Mouse (Mus musculus) skeletal muscle tissue, adult 2 months (tissue): ENCODE results near the gene Tm9sf3.
"Not testable (repeated sequence)": the region's sequence is repeated elsewhere in the genome, so short reads cannot be mapped to it uniquely, and the experiment has no call there.

Source experiments
- DNase-seq: peaks from one replicate; pipeline ENCODE4 v3.0.0-alpha.2; 2012; ENCODE audit warnings: low read depth, low spot score

The Tm9sf3 gene

GRCm38 (mm10) chr19:41263630-41264295, at the start of gene Tm9sf3:
Gene Tm9sf3, minus strand, starts transcription at chr19:41263997.
- peak; percentile 79 for DNase-seq

DNA sequence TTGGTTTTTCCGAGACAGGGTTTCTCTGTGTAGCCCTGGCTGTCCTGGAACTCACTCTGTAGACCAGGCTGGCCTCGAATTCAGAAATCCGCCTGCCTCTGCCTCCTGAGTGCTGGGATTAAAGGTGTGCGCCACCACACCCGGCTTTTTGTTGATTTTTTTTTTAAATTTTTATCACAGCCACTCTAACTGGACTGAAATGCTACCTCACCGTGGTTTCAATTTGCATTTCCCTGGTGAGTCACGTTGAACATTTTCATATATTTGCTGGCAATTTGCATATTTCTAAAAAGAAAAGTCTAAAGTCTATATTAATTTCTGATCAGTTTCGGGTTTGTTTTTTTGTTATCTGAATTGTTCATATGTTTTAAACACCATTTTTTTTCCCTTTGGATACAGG, 48.8 kb upstream of the Tm9sf3 start:
- not testable (repeated sequence) for DNase-seq

DNA sequence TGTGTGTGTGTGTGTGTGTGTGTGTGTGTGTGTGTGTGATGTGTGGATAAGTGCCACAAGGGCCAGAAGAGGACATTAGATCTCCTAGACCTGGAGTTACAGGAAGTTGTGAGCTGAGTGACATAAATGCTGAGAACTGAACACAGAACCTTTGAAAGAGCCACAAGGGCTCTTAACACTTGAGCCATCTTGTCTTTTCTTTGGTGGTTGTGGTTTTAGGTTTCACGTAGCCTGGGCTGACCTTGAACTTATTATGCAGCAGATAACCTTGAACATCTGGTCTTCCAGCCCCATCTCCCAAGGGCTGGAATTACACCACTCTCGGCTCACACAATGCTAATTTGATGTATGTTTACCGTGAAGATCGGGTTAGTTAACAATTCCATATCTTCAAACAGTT, 48.2 kb upstream of the Tm9sf3 start:
- DNase-seq: no peak

GRCm38 (mm10) chr19:41310971-41311703, 47.3 kb upstream of the Tm9sf3 start:
- no peak for DNase-seq

DNA sequence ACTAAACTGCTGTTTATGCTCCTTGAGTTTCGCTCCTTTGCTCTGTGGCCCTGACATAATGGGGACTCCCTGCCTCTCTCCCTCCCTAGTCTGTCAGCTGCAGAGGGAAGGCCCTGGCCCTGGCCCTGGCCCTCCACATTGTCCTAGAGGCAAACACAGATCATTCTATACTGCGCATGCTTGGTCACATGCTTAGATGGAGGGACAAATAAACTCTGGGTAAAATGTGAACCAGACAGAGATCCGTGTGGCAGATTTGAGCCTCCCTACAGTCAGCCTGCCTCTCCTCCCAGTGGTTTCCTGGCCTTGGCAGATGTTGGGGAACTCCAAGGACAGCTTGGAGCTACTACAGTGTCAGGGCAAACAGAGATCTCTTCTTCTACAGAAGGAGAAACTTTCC, 40.1 kb upstream of the Tm9sf3 start:
- no peak for DNase-seq

GRCm38 (mm10) chr19:41303433-41303832, 39.6 kb upstream of the Tm9sf3 start:
- no peak for DNase-seq

- no peak for DNase-seq
Observed at GRCm38 (mm10) chr19:41301856-41302255, 38.1 kb upstream of the Tm9sf3 start.

DNA sequence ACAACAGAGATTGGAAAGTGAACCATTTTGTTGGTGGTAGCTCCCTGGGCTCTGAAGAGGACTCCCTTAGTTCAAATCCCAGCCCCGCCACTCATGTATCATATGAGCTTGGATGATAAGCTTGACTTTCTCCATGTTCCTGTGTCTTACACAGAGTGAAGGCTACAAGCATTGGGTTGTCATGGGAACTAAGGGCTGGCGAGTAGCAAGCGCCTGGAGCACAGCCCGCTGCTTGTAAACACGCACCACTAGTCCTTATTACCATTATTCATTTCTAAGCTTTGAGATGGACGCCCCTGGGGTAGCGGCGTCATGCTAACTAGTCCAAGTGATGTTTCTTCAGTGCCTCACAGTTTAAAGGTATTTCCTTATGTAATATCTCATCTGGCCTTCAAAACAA, 35.6 kb upstream of the Tm9sf3 start:
- no peak for DNase-seq

DNA sequence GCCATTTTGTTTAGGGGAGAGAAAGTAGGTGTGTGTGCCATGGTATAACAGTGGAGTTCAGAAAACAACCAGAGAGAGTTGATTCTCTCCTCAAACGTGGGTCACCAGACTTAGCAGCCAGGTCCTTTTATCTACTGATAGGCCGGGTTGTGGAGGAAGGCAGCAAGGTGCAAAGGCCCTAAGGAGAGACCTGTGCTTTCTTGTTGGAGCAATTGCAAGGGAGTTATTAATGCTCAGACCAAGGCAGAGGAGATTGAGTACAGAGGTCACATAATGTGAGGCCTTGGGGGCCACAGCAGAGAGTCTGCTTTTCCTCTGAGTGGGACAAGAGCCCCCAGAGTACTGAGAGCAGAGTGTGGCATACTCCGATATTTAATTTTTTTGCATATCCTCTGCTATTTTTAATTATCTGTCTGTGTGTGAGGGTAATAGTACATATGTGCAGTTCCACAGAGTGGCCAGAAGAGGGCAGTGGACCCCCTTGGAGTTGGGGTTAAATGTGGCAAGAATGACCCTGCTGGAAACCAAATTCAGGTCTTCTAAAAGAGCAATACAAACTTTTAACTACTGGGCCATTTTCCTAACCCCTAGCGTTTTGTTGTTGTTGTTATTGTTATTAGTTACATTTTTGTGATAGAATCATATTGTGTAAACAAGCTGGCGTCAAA, 27.3 kb upstream of the Tm9sf3 start:
- no peak for DNase-seq

DNA sequence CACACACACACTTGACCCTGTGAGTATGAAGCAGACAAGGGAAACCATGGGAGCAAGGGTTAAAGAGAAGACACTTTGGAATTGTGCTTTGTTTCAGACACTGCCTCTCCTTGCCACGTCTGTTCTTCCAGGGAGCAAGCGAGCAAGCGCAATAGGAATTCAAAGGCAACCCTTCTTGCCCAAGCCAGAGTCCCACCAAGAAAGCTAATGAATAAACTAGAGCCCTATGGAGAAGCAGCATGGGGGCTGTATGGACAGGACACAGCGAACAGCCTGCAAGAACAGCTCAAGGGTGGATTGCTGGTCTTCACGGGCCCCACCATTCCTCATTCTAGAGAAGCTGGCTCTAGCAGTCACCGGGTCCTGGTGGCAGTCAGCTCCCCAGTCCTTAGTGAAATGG, 24.8 kb upstream of the Tm9sf3 start:
- no peak for DNase-seq

DNA sequence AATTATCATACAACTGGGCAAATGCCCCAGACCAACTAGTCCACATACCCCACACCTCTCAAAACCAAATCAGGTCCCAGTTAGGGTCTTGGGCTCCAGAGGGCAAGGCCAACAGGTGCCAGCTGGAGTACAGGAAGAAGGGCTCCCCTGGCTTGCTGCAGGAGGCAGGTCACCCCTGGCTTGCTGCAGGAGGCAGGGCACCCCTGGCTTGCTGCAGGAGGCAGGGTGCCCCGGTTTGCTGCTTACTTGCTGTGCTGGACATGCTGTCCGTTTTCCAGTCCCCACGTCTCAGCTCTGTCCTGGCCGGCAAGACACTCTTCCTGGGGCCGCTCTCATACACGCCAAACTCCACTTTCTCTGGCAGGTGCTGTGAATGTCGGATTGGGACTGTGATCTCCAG, 23.4 kb upstream of the Tm9sf3 start:
- no peak for DNase-seq

GRCm38 (mm10) chr19:41284515-41284914, 20.7 kb upstream of the Tm9sf3 start:
- DNase-seq: no peak

DNA sequence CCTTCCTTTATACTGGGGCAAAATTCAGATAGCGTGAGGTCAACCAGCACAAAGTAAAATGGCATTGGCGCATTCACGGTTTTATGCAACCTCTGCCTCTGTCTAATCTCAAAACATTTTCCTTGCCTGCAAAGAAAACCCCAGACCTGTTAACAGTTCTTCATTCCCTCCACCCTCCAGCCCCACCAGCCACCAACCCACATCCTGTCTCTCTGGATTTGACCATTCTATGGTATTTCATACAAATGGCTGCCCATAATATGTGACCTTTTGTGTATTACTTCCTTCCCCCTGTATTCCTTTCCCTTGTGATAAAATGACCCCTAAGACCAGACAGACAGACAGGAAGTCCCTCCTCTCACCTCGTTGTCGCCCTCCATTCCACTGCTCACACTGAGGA, 18.9 kb upstream of the Tm9sf3 start:
- no peak for DNase-seq

DNA sequence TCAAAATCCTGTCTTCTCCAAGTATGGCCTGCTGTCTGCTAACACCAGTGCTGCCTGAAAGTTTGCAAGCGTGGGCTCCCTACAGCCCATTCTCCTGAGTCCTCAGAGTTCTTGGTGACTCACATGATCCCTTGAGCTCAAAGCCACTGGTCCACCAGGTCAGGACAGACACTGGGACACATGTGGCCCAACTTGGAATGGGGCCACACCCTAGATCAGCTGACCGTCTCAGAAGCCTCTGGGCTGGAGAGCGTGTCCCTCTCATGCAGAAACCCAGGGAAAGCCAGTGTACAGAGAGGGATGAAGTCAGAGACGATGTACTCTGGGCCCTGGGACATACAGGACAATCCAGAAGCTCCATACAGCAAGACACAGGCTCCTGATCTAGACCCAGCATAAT, 18.4 kb upstream of the Tm9sf3 start:
- no peak for DNase-seq

- no peak for DNase-seq
Observed at GRCm38 (mm10) chr19:41279724-41280244, 16.0 kb upstream of the Tm9sf3 start.

- no peak for DNase-seq
Observed at GRCm38 (mm10) chr19:41278606-41279005, 14.8 kb upstream of the Tm9sf3 start.

DNA sequence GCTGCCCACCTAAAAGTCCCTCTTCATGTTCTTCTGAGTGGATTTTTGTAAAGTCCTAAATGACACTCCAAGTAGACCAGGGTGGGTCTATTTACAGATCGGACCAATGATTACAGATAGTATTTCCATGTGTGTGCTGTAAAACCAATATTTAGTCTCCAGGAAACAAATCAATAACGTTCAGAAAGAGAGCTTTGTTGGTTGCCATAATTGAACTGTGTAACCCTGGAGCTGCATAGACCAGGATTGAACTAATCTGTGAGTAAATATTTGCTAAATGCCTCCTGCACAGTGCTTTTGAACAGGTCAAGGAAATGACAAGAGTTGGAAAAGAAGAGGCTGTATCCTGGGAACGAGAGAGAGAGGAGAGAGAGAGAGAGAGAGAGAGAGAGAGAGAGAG, 11.8 kb upstream of the Tm9sf3 start:
- DNase-seq: no peak

- no peak for DNase-seq
Observed at GRCm38 (mm10) chr19:41270906-41271305, 7.1 kb upstream of the Tm9sf3 start.

DNA sequence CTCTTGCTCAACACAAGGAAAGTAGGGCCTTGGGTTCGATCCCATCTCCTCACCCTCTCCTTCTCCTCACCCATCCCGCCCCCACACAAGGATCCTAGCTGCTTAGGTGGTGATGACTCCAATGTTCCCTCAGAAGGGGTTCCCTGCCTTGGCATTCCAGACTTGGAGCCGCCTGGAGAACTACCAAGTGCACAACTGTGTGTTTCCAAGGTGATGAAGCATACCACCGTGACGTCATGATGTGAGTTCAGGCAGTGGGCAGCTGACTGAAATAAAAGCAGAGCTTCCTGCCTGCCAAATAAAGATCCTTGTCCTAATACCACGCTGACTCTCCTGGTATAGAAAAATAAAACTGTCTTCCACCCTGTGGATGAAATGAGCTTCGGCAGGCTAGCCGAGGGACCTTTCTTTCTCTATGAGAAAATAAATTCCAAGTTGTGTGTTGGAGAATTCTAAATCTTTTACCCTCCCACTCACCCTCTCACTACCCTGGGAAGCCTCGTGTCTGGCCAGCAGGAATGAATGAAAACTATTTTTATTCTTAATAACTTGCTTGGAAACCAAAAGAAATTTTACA, 6.4 kb upstream of the Tm9sf3 start:
- DNase-seq: no peak

DNA sequence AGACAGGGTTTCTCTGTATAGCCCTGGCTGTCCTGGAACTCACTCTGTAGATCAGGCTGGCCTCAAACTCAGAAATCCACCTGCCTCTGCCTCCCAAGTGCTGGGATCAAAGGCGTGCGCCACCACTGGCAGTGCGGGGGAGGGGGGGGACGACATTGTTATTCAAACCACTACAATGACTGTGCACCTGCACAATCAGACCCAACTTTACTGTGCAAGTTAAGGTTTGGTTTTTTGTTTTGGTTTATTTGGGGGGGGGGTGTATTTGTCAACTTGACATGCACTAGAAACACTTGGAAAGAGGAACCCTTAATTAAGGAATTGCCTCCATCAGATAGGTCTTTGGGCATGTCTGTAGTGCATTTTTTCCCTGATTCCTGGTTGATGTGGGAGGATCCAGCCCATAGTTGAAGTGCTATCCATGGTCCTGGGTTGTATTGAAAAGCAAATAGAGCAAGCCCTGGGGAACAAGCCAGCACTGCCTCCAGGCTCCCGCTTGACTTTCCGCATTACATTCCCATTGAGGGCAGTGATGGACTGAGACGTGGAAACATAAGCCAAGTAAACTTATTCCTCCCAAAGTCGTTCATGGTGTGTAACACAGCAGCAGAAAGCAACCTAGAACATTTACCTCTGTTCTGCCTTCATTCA, 2.6 kb upstream of the Tm9sf3 start:
- DNase-seq: no peak

DNA sequence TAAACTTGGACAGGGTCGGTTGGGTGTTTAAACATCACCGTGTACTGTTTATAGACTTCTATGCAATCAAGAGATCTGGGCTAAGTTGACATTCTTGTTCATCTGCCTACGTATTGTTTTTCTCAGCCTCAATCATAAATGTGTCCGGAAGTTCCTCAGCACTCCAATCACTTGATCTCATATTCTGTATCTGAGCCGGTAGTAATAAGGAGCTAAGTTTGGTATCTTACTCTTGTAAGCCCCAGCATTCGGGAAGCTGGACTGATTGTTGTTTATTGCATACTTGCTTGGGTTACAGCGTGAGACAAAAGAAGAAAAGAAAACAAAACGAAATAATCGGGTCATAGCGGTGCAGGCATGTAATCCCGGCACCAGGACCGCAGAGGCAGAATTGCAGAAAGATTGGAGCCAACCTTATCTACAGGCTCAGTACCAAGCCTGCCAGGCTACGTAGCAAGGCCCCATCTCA, 568 bp upstream of the Tm9sf3 start:
- no peak for DNase-seq
